Comparison of ENCODE assay signal across 9 mouse cellular contexts in the genomic region with DNA sequence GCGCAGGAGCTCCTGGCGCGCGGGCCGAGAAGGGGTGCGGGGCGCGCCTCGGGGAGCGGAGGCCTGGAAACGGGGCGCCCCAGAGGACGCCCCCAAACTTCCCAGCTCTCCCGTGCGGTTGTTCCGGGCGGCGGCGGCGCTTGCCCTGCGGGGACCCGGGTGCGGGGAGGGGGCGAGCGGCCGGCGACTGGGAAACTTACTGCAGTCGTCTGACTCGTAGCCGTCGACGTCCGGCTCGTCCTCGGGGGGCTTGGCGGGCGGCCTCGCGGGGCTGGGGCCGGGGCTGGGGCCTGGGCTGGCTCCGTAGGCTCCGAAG. TPM values are rescaled to one million over a fixed set of nuclear protein-coding genes. Genes with fewer than 3 reads are reported as not detected.
DNase-seq lines count a peak whose midpoint lies in the region; ATAC-seq and TF ChIP-seq lines count a peak whose summit lies in the region.
"Had no signal": no experiment of that assay in that cellular context is flagged by ENCODE, and none has a peak within 500 bp of the region (broad histone marks: within the 10 kb centered on the region; RNA-seq: fewer than 3 reads in every experiment).

No protein-coding gene starts in this region.

- no peak for ATAC-seq in heart, embryonic 15.5 days (replicated peaks; ENCODE audit: insufficient number of reproducible peaks, insufficient read depth, low FRiP score, low read depth)
- ATAC-seq in liver, postnatal 0 days: no peak
- no peak for ATAC-seq in inflammation-experienced regulatory T-cells, adult 6 months

- H3K27me3 ChIP-seq in heart, embryonic 10.5 days (ENCODE audit: insufficient read depth, poor library complexity, severe bottlenecking): peaks cover 99% of the 10 kb centered on the region
- H3K27me3 ChIP-seq in heart, embryonic 15.5 days: peaks cover 82% of the 10 kb centered on the region
- peaks cover 45% of the 10 kb centered on the region for H3K27me3 ChIP-seq in liver, postnatal 0 days (ENCODE audit: insufficient read depth, low read length)

- H3K36me3 ChIP-seq in heart, embryonic 10.5 days: no peaks in the 10 kb centered on the region
- H3K36me3 ChIP-seq in ES-E14 (ENCODE audit: control insufficient read depth, insufficient read depth, low read length, poor library complexity, severe bottlenecking): no peaks in the 10 kb centered on the region
- no peaks in the 10 kb centered on the region for H3K36me3 ChIP-seq in heart, embryonic 15.5 days
- H3K36me3 ChIP-seq in liver, postnatal 0 days (replicated peaks; ENCODE audit: insufficient read depth, low read length): no peaks in the 10 kb centered on the region

- H3K4me2 ChIP-seq in heart, embryonic 15.5 days: peak overlapping the region; percentile 68
- peak overlapping the region; percentile 57 for H3K4me2 ChIP-seq in liver, postnatal 0 days (ENCODE audit: low read depth, low read length)

- H3K4me1 ChIP-seq in heart, embryonic 10.5 days: peaks cover 18% of the 10 kb centered on the region
- peaks cover 0 to 7% of the 10 kb centered on the region in 2 experiments; a peak in 1 of 4 replicates for H3K4me1 ChIP-seq in ES-E14 (ENCODE audit: control insufficient read depth in 2 of 2, insufficient read depth in 2 of 2, low read length in 2 of 2, poor library complexity in 1 of 2)
- H3K4me1 ChIP-seq in heart, embryonic 15.5 days (replicated peaks): peaks cover 14% of the 10 kb centered on the region
- no peaks in the 10 kb centered on the region; the same call in 1 of the 2 replicates for H3K4me1 ChIP-seq in liver, postnatal 0 days (ENCODE audit: insufficient read depth)

- in situ Hi-C loops in ES-E14 (cut with MboI; ENCODE audit: low sequenced_read_pairs in 2 of 2, unreplicated experiment in 2 of 2): no loop called here

- H3K4me3 ChIP-seq in heart, embryonic 10.5 days: peak overlapping the region; percentile 64
- H3K4me3 ChIP-seq in ES-E14 (ENCODE audit: insufficient read depth in 1 of 2, low read depth in 1 of 2, low read length in 2 of 2, poor library complexity in 1 of 2, severe bottlenecking in 1 of 2): peak overlapping the region; percentile 59 to 66; a peak in 3 of 4 replicates
- H3K4me3 ChIP-seq in heart, embryonic 15.5 days: peak overlapping the region; percentile 53
- peak overlapping the region; percentile 33 for H3K4me3 ChIP-seq in liver, postnatal 0 days (ENCODE audit: low read depth, low read length)

- no peaks in the 10 kb centered on the region for H3K9me3 ChIP-seq in heart, embryonic 10.5 days
- H3K9me3 ChIP-seq in ES-E14 (ENCODE audit: control insufficient read depth, insufficient read depth, low read depth, low read length): no peaks in the 10 kb centered on the region
- H3K9me3 ChIP-seq in heart, embryonic 15.5 days (replicated peaks): no peaks in the 10 kb centered on the region
- H3K9me3 ChIP-seq in liver, postnatal 0 days (ENCODE audit: low read length): no peaks in the 10 kb centered on the region

- TF ChIP-seq EP300 in liver, postnatal 0 days (IDR thresholded peaks at IDR 0.05; ENCODE audit: low read depth): no peak

- 2% methylated on average over 42 of the region's 42 CpGs for WGBS in heart, embryonic 10.5 days
- 2% methylated on average over 29 of the region's 42 CpGs for WGBS in heart, embryonic 15.5 days
- WGBS in liver, postnatal 0 days (ENCODE audit: insufficient replicate concordance): 1% methylated on average over 25 of the region's 42 CpGs

- H3K27ac ChIP-seq in heart, embryonic 10.5 days: peak overlapping the region; percentile 71
- H3K27ac ChIP-seq in ES-E14 (ENCODE audit: insufficient read depth, low read depth, low read length, poor library complexity, severe bottlenecking): no peak overlapping the region
- no peak overlapping the region for H3K27ac ChIP-seq in heart, embryonic 15.5 days
- H3K27ac ChIP-seq in liver, postnatal 0 days (ENCODE audit: low read depth): no peak overlapping the region

- DNase-seq in heart, embryonic 10.5 days (ENCODE audit: low spot score): no peak
- no peak for DNase-seq in heart, adult 11 months
- DNase-seq in ES-E14 (ENCODE audit: low read depth, low spot score) (no peak), MN1 (ENCODE audit: low spot score) (no peak)
- no peak for DNase-seq in liver, postnatal 0 days
- no peak for DNase-seq in urinary bladder, adult 18-20 months (ENCODE audit: low spot score in 2 of 2)

- peak overlapping the region; percentile 62; the same call in 1 of the 2 replicates for H3K9ac ChIP-seq in ES-E14 (ENCODE audit: insufficient read depth, low read depth, low read length, poor library complexity, severe bottlenecking)
- peak overlapping the region; percentile 39 for H3K9ac ChIP-seq in heart, embryonic 15.5 days
- no peak overlapping the region for H3K9ac ChIP-seq in liver, postnatal 0 days (replicated peaks)

- TF ChIP-seq CTCF in liver, postnatal 0 days (IDR thresholded peaks at IDR 0.05; ENCODE audit: low read depth): no peak

TF ChIP-seq in ES-E14, 5 proteins besides CTCF, POLR2A, EP300 and RAD21:
- TF ChIP-seq HCFC1 (IDR thresholded peaks at IDR 0.05; ENCODE audit: borderline replicate concordance, insufficient read depth, low read length) (no peak), ZNF384 (IDR thresholded peaks at IDR 0.05; ENCODE audit: low read depth, low read length) (no peak), ZC3H11A (IDR thresholded peaks at IDR 0.05; ENCODE audit: borderline replicate concordance, low read depth, low read length) (no peak), CHD2 (IDR thresholded peaks at IDR 0.05; ENCODE audit: low read depth, low read length) (no peak), MAFK (IDR thresholded peaks at IDR 0.05; ENCODE audit: insufficient read depth, low read depth, low read length) (no peak)
TF ChIP-seq in ES-E14: peak in this region for 0.

RNA-seq across cellular contexts. Expression of gene Doc2b, which starts 0.6 kb away (rescaled TPM):
- polyA plus RNA-seq in heart, embryonic 10.5 days (2016; fragmentation: Nextera tagmentation; extraction: Ambion mirVana): 0.04 and 0.18 TPM in 2 replicates
- total RNA-seq in ES-E14 (2012; rRNA removed): 0.16 and 0.27 TPM in 2 replicates
- 0.13 and 0.51 TPM in 2 replicates for polyA plus RNA-seq in heart, embryonic 15.5 days (2015; fragmentation: Nextera tagmentation; extraction: Ambion mirVana)
- not detected in 2 replicates for polyA plus RNA-seq in liver, postnatal 0 days (2015; fragmentation: Nextera tagmentation; extraction: Ambion mirVana)
- polyA plus RNA-seq in inflammation-experienced regulatory T-cells, adult 6 months (2017; shearing (Covaris generic)): not detected
- total RNA-seq: common myeloid progenitor, adult 5-6 weeks had no signal
